Mouse (Mus musculus) midbrain, embryonic 13.5 days (tissue): Measurements from ENCODE around the gene Noxo1. TPM values are rescaled to one million over a fixed set of nuclear protein-coding genes. Genes with fewer than 3 reads are reported as not detected.

Experiments
- ATAC-seq: fragments of 200-750 bp; cut with Nextera tagmentation; 2 replicates; pipeline ENCODE4 v1.8.0; 2017; ENCODE audit warnings: mild to moderate bottlenecking, moderate TSS enrichment, moderate library complexity
- H3K27ac ChIP-seq: fragments of 300-500 bp; sonication (generic); 2 replicates; pipeline ENCODE4 v1.5.1; 2015; ENCODE audit warnings: inconsistent platforms, mild to moderate bottlenecking, moderate library complexity
- H3K27me3 ChIP-seq: fragments of 300-500 bp; sonication (generic); 2 replicates; pipeline ENCODE4 v1.6.1; 2015; ENCODE audit warnings: mild to moderate bottlenecking, inconsistent platforms
- H3K36me3 ChIP-seq: fragments of 300-500 bp; sonication (generic); 2 replicates; pipeline ENCODE4 v1.6.1; 2015; ENCODE audit warnings: mild to moderate bottlenecking, inconsistent platforms
- H3K4me1 ChIP-seq: fragments of 300-500 bp; sonication (generic); replicated peaks from 2 replicates; pipeline ENCODE4 v1.6.1; 2015; ENCODE audit warnings: inconsistent platforms
- H3K4me2 ChIP-seq: fragments of 300-500 bp; sonication (generic); replicated peaks from 2 replicates; pipeline ENCODE4 v1.6.1; 2015; ENCODE audit warnings: moderate library complexity, mild to moderate bottlenecking, inconsistent platforms
- H3K4me3 ChIP-seq: fragments of 300-500 bp; sonication (generic); replicated peaks from 2 replicates; pipeline ENCODE4 v1.5.1; 2015; ENCODE audit warnings: mild to moderate bottlenecking, inconsistent platforms
- H3K9ac ChIP-seq: fragments of 300-500 bp; sonication (generic); replicated peaks from 2 replicates; pipeline ENCODE4 v1.6.1; 2015; ENCODE audit warnings: mild to moderate bottlenecking, inconsistent platforms
- H3K9me3 ChIP-seq: fragments of 300-500 bp; sonication (generic); 2 replicates; pipeline ENCODE4 v1.6.1; 2016; ENCODE audit warnings: mild to moderate bottlenecking, inconsistent platforms
- WGBS: fragments of 180-500 bp; shearing (Covaris S2); methylation state at CpG from one replicate; pipeline ENCODE4 v1.1.7; 2015; 5-methylcytosine and 5-hydroxymethylcytosine counted together
- polyA plus RNA-seq: library from polyadenylated mRNA; unstranded; fragments of >200 nt; fragmentation: Nextera tagmentation; extraction: Ambion mirVana; gene quantifications from 2 replicates; pipeline ENCODE4 v1.2.1, GENCODE M21; 2015

Gene Noxo1
- polyA plus RNA-seq, 1 experiment from 2014 or later = 2.2 TPM

DNA sequence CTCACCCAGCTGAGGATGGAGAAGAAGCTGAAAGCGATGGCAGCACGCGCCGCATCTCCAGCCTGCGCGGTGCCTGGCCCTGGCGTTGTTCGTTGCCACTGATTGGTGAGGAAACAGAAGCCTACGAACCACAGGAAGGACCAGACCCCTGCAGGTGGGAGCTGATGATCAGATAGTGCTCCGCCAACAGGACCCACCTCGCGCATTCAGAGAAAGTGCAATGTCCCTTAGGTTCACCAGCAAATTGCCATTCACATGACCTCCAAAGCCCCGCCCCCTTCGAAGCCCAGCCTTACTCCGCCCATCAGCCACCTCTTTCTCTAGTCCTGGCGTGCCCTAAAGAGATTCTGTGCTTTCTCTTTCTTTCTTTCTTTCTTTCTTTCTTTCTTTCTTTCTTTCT lies 9.5 kb upstream of the Noxo1 start:
- Histone ChIP-seq H3K4me2 (peak overlapping the region; percentile 19; the same call in 1 of the 2 replicates), H3K36me3 (peaks cover 20% of the 10 kb centered on the region), H3K27me3 (peaks cover 45% of the 10 kb centered on the region), H3K27ac (no peak overlapping the region), H3K4me3 (no peak overlapping the region), H3K9ac (no peak overlapping the region), H3K9me3 (no peaks in the 10 kb centered on the region), H3K4me1 (peaks cover 43% of the 10 kb centered on the region)
- ATAC-seq = no peak
- 28% methylated on average over 16 of the region's 16 CpGs for WGBS

DNA sequence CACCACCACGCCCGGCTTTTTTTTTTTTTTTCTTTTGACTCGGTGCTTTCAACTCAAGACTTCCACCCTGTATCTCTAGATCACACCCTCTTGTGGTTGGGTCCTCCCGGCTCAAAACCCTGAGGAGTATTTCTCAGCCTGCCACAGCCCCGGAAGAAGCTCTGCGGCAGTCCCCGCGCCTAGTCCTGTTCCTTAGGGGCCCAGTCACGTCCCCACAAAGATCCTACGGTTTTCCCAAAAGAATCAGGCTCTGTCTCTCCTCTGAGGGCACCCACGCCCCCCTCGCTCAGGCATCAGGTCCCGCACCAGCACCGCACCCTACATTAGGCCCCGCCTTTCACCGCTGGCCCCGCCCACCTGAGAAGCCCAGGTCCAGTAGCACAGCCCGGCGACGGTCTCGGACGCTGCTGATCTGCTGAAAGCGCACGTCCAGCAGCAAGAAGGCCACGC lies 8.9 kb upstream of the Noxo1 start:
- Histone ChIP-seq H3K4me1 (peaks cover 43% of the 10 kb centered on the region), H3K9me3 (no peaks in the 10 kb centered on the region), H3K4me2 (peak overlapping the region; percentile 79), H3K27me3 (peaks cover 45% of the 10 kb centered on the region), H3K27ac (no peak overlapping the region), H3K36me3 (peaks cover 20% of the 10 kb centered on the region), H3K9ac (peak overlapping the region; percentile 46), H3K4me3 (peak overlapping the region; percentile 81)
- no peak for ATAC-seq
- WGBS = 2% methylated on average over 25 of the region's 25 CpGs

DNA sequence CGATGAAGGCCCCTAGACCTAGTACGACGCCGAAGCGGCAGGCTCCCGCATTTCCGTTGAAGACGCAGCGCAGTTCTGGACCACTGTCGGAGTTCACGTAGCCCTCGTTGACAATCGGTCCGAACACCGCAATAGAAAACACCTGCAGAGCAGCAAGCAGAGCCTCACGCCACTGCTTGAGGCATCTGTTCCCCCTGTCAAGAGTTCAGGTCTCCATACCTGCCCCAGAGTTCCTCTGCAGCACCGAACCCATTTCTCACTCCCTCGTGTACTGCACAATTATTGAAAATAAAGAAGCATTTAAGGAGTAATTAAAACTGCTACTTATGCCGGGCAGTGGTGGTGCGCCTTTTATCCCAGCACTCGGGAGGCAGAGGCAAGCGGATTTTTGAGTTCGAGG lies 8.4 kb upstream of the Noxo1 start:
- H3K9ac ChIP-seq = peak overlapping the region; percentile 46
- peaks cover 43% of the 10 kb centered on the region for H3K4me1 ChIP-seq
- ATAC-seq = no peak
- H3K4me3 ChIP-seq = peak overlapping the region; percentile 81
- peak overlapping the region; percentile 79 for H3K4me2 ChIP-seq
- H3K27ac ChIP-seq = no peak overlapping the region
- peaks cover 45% of the 10 kb centered on the region for H3K27me3 ChIP-seq
- H3K36me3 ChIP-seq = peaks cover 20% of the 10 kb centered on the region
- 21% methylated on average over 23 of the region's 23 CpGs for WGBS
- no peaks in the 10 kb centered on the region for H3K9me3 ChIP-seq

DNA sequence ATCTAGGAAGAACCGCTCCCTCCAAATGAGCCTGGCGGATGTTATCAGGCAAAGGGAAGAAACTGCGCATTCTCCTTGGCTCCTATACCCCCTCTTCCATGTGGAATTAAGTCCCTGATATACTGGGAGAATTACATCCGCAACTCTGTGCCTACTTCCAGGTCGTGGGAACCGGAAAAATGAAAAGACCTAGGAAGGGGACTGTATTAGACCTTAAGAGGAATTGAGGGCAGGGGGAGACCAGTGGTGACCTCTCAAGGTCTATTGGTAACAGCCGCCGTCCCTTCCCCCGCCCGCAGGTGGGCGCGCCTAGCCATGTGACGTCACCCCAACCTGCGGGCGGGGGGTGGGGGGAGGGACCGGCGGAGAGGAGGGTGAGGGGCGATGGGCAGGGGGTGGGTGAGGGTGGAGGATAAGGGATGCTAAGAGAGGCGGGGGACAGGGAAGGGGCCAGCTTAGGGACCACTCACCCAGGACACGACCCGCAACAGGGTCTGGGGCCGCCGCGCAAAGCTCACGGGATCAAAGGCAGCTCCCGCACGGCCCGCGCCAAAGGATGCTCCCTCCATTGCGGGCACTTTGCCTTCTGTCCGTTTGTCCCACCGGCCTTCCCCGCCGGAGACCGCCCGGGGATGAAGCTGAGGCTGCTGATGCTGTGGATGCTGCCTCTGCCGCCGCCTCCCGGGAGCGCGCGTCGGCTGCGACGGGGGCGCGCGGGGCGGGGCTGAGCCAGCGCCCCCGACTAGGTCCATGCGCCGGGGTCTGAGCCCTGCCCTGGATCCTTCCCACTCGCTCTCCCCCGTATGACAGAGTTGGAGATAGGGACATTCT lies 6.6 kb upstream of the Noxo1 start, which contains the start of gene Syngr3:
TSS of gene Syngr3 (minus strand) at position 705 of the 831 bp plus-strand sequence.
- peak within 1 kb of the TSS; percentile 81 for H3K4me3 ChIP-seq
- H3K36me3 ChIP-seq = peaks cover 25% of the 10 kb centered on the region
- 1% methylated on average over 55 of the region's 55 CpGs for WGBS
- peak within 1 kb of the TSS; percentile 93 for H3K9ac ChIP-seq
- ATAC-seq = peak; percentile 64
- peak within 1 kb of the TSS; percentile 79 for H3K4me2 ChIP-seq
- H3K27ac ChIP-seq = peak within 1 kb of the TSS; percentile 87
- peaks cover 45% of the 10 kb centered on the region for H3K27me3 ChIP-seq
- H3K9me3 ChIP-seq = no peaks in the 10 kb centered on the region
- peaks cover 47% of the 10 kb centered on the region for H3K4me1 ChIP-seq

DNA sequence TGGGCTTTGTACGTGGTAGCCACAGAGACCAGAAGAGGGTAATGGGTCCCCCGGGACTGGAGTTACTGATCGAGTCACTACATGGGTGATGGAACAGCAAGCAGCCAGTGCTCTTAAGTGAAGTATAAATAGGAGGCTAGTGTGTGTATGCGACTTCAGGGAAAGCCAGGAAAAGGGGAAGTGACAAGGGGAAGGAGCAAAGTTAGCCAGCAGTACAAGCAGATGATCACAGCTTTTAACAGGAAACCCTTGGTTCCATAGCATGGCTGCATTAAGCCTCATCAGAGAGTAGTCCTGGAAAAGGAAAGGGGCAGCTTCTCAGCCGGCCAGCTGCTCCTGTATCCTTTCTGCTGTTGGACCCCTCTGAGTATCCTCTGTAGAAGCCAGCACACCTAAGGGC lies 3.6 kb upstream of the Noxo1 start:
- no peak overlapping the region for H3K9ac ChIP-seq
- WGBS = 90% methylated on average over 5 of the region's 5 CpGs
- no peaks in the 10 kb centered on the region for H3K9me3 ChIP-seq
- peaks cover 60% of the 10 kb centered on the region for H3K4me1 ChIP-seq
- H3K27ac ChIP-seq = no peak overlapping the region
- peaks cover 17% of the 10 kb centered on the region for H3K36me3 ChIP-seq
- ATAC-seq = no peak
- H3K4me3 ChIP-seq = no peak overlapping the region
- peaks cover 31% of the 10 kb centered on the region for H3K27me3 ChIP-seq
- no peak overlapping the region for H3K4me2 ChIP-seq

DNA sequence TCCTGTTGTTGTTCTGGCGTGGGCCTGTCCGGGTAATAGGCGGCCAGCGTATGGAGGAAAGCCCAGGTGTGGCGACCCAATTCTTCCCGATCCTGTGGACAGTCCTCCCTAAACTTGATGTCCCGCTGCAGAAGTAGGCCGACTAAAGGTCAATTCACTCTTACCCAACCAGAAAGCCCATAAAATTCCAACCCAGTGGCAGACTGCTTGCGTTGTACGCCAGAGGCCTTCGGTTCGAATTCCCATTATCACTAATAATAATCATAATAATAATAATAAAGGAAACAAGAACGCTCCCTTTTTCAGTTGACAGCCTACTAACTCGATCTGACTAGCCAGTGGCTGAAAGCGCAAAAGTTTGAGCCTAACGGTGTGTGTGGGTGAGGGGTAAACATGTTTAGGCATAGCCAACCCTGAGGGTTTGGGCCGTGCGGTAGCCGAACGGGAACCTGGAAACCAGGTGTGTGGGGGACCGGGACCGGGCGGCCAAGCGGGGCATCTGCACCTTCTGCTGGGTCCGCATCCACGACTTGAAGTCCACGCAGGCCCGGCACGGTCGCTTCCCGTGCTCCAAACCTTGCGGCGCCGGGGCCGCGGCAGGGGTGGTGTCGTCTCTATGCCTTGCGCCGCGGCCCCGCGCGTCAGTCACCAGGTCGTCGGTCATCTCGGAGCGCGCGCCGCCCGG lies 566 bp upstream of the Noxo1 start:
- peaks cover 33% of the 10 kb centered on the region for H3K4me1 ChIP-seq
- H3K9me3 ChIP-seq = no peaks in the 10 kb centered on the region
- H3K27me3 ChIP-seq = peaks cover 8% of the 10 kb centered on the region
- peak overlapping the region; percentile 68 for H3K4me2 ChIP-seq
- peaks cover 29% of the 10 kb centered on the region for H3K36me3 ChIP-seq
- H3K27ac ChIP-seq = peak overlapping the region; percentile 90
- WGBS = 8% methylated on average over 45 of the region's 51 CpGs
- peak overlapping the region; percentile 73 for H3K4me3 ChIP-seq
- ATAC-seq = no peak; the same call in none of the 2 replicates
- H3K9ac ChIP-seq = peak overlapping the region; percentile 82

DNA sequence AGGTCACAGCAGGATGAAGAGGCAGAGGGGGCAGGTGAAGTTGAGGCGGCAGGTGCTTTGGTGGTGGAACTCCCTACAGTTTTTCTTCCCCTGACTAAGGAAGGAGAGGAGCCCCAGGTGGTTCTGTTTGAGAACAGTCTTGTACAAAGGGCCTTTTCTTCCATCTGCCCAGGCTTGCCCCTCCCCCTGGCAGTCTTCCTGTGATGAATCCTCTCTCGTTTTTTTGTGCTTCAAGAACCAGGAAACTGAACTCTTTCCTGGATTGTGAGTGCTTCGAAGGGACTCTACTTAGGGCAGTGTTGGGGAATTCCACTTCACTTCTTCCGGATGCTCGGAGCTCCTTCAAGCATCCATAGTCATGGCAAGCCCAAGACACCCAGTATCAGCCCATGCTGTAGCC lies 2.0 kb downstream of the Noxo1 start:
- peaks cover 24% of the 10 kb centered on the region for H3K4me1 ChIP-seq
- no peak overlapping the region for H3K27ac ChIP-seq
- no peak overlapping the region for H3K4me3 ChIP-seq
- 22% methylated on average over 5 of the region's 5 CpGs for WGBS
- H3K4me2 ChIP-seq = no peak overlapping the region
- peaks cover 42% of the 10 kb centered on the region for H3K36me3 ChIP-seq
- no peak for ATAC-seq
- no peaks in the 10 kb centered on the region for H3K9me3 ChIP-seq
- no peaks in the 10 kb centered on the region; the same call in 1 of the 2 replicates for H3K27me3 ChIP-seq
- H3K9ac ChIP-seq = no peak overlapping the region

DNA sequence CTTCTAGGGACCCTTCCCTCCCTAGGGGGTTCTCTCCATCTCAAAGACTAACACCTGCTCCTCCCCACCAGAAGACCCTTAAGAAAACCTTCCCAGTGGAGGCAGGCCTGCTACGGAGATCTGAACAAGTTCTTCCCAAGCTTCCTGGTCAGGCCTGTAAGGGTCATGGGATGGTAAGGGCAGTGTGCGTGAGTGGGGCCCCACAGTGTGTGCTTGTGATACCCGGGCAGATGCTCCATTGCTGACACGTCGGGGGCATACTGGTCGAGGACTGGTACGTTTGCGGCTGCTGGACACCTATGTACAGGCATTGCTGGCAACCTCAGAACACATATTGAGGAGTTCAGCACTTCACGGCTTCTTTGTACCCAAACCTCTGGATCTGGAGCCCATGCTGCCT lies 2.7 kb downstream of the Noxo1 start:
- H3K27ac ChIP-seq = no peak overlapping the region
- no peak overlapping the region for H3K4me2 ChIP-seq
- peaks cover 24% of the 10 kb centered on the region for H3K4me1 ChIP-seq
- 0 out of 2 replicates have a peak overlapping the region, but pooled peaks have one; percentile 19 for H3K9ac ChIP-seq
- ATAC-seq = no peak
- no peak overlapping the region for H3K4me3 ChIP-seq
- no peaks in the 10 kb centered on the region; the same call in 1 of the 2 replicates for H3K27me3 ChIP-seq
- H3K36me3 ChIP-seq = peaks cover 42% of the 10 kb centered on the region
- H3K9me3 ChIP-seq = no peaks in the 10 kb centered on the region
- WGBS = 68% methylated on average over 9 of the region's 9 CpGs

DNA sequence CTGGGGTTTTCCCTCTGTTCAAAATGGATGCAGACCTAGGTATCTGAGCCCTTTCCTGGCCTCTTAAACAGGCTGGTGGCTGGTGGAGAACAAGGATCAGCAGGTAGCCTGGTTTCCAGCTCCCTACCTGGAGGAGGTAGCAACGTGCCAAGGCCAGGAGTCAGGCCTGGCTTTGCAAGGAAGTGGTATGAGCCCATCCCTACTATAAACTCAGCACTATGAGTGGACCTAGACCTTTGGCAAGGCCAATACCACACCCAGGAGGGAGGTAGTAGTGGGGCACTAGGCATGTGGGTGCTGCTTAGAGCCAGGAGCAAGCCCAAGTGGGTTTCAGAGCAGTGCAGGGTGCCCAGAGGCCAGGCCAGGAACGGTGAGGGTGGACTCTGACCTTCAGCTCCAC lies 3.4 kb downstream of the Noxo1 start:
- 85% methylated on average over 2 of the region's 2 CpGs for WGBS
- Histone ChIP-seq H3K4me3 (no peak overlapping the region), H3K4me2 (no peak overlapping the region), H3K36me3 (peaks cover 49% of the 10 kb centered on the region), H3K4me1 (peaks cover 20% of the 10 kb centered on the region), H3K27me3 (no peaks in the 10 kb centered on the region; the same call in 1 of the 2 replicates), H3K9me3 (no peaks in the 10 kb centered on the region), H3K9ac (no peak overlapping the region), H3K27ac (no peak overlapping the region)
- ATAC-seq = no peak

DNA sequence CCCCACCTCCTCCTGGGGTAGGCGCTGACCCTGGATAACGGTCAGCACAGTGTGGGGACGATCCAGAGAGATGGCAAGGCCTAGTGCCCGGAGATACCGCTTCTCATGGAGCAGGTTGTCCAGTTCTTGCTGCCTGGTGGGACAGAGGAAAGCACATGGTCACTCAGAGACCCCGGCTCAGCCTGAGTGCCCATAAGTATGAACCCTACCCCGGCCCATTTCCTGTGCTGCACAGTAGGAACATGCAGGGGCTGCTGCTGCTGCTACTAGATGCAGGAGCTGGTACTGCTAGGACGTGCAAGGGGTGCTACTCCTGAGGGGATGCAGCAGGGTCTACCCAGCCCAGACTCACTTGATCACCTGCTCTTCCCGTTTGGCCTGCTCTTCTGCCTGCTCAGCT lies 5.2 kb downstream of the Noxo1 start:
- peaks cover 61% of the 10 kb centered on the region for H3K36me3 ChIP-seq
- no peak overlapping the region for H3K27ac ChIP-seq
- H3K4me1 ChIP-seq = peaks cover 15% of the 10 kb centered on the region
- WGBS = 92% methylated on average over 9 of the region's 9 CpGs
- H3K4me3 ChIP-seq = no peak overlapping the region
- H3K9ac ChIP-seq = no peak overlapping the region
- H3K9me3 ChIP-seq = no peaks in the 10 kb centered on the region
- ATAC-seq = no peak
- no peak overlapping the region for H3K4me2 ChIP-seq
- H3K27me3 ChIP-seq = no peaks in the 10 kb centered on the region; the same call in 1 of the 2 replicates

DNA sequence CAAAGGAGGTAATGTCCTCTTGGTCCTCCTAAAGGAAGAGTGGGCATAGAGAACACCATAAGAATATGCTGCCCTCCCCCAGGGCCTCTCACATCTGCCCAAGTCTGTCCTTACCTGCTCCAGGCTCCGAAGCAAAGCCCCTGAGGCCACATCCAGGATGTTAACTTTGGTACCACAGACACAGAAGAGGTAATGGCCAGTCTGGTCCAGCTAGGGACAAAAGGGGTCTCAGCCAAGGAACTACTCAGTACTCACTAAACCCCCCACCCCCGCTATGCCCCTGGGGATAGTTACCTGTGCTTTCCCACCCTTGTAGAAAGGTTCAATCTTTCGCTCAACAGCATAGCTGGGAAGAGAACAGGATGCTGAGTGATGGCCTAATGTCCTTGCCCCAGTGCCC lies 9.8 kb downstream of the Noxo1 start:
- ATAC-seq = no peak
- H3K27ac ChIP-seq = no peak overlapping the region
- peaks cover 19% of the 10 kb centered on the region for H3K4me1 ChIP-seq
- no peaks in the 10 kb centered on the region for H3K9me3 ChIP-seq
- peaks cover 45% of the 10 kb centered on the region for H3K36me3 ChIP-seq
- H3K27me3 ChIP-seq = no peaks in the 10 kb centered on the region
- 89% methylated on average over 3 of the region's 3 CpGs for WGBS
- H3K4me2 ChIP-seq = no peak overlapping the region
- no peak overlapping the region for H3K9ac ChIP-seq
- H3K4me3 ChIP-seq = no peak overlapping the region
